Mouse (Mus musculus): ENCODE data around the gene Dpf3.

The Dpf3 gene

DNA sequence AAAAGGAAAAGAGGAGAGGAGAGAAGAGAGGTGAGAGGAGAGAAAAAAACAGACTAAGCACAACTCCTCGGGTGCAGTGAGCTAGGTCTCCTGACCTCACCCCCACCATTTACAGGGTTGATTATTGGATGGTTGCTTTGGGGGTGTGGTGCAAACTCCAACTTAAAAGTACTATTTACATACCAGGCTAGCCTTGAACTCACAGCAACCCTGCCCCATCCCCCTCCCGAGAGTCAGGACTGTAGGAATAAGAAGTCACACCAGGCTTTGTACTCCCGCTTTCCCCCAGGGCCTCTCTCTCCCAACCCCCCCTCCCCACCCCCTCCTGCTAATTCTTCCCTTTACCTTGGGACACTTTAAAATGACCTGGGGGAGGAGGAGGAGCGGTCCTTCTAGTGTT lies 8.8 kb upstream of the Dpf3 start:
- no peak for DNase-seq (ENCODE audit: low spot score in 2 of 2)

DNA sequence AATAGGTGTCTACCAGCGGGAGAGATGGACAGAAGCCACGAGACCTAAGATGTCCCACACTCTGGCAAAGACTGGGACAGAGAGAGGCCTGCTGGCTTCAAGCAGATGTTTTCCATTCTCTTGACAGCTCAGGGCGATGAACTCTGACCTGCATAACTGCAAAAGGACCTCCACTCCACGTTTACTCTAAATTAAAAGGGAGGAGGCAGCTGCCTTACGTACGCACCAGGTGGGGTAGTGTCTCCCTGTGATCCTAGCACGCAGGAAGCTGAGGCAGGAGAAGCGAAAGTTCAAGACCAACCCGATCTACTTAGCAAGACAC lies 8.4 kb upstream of the Dpf3 start:
- DNase-seq (ENCODE audit: low spot score in 2 of 2), result no peak

DNA sequence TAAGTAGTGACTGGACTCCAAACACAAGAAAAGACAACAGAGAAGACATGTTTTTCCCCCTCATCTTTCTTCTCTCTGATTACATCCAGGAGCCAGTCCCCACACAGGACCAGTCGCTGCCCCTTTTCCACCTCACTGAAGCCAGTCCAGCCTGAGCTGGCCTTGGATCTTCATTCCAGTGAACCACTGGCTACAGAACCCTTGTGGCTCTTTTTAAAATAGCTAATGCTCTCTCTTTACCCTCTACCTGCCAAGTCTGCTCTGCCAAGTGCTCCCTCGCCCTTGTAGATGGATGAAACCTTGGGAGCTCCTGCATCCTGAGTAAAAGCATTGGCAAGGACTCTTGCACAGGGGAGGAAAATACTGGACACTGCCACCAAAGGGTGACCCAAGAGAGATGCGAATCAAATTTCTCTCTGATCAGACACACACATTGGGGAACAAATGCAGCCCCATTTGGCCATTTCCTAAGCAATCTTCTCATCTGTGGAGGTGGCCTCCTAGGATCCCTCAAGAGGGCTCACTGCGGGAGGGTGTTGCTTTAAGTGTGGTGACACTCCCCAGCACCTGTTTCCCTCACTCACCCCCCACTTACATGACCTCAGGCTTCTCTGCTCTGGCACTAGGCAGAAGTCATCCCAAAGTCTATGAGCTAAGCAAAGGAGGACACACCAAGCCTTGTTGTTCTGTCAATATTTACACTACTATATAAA lies 7.9 kb upstream of the Dpf3 start:
- DNase-seq (ENCODE audit: low spot score in 2 of 2), result no peak

DNA sequence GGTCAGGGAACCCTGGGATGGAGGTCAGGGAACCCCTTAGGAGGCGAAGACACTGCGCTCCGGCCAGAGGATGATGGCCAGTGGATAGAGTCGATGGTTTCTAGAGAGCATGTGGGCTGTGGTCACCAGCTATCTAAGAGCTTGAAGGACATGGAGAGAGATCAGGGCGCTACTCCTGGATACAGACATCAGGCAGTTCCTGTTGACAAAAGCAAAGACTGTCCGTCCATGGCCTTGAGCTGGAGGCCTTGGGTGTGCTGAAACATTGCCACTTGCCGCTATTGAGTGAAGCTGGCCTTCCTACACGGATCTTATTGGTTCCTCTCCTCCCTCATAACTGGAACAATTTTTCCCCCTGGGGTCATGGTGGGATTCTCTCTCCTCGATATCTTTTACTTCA lies 6.7 kb upstream of the Dpf3 start:
- no peak for DNase-seq (ENCODE audit: low spot score in 2 of 2)

DNA sequence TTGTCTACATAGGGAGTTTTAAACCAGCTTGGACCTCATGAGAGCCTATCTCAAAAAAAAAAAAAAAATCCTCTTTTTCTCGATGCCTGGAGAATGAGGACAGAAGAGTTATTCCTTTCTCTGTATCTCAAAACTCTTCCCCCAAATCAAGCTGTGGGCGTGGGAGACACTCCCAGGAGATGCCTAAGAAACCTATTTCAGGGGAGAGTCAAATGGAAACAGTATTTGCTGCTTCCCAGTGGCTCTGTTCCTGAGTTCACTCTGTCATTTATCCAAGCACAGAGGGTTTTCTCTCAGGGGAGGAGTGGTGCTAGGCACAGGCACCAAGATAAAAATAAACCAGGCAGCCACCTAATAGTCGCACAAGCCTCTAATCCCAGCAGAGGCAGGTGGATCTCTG lies 5.3 kb upstream of the Dpf3 start:
- no peak for DNase-seq (ENCODE audit: low spot score in 2 of 2)

DNA sequence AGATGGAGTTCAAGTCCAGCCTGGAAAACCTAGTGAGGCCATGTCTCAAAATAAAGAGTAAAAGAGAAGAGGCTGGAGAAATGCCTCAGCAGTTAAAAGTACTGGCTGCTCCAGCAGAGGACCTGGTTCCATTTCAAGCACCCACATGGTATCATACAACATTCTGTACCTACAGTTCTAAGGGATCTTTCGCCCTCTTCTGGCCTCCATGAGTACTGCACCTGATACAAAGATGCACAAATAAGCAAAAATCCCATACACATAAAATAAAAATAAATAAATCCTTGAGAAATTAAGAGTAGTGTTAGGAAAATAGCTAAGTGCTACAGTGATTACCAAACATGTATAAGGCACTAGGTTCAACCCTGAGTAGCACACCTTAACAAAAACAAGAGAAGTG lies 4.1 kb upstream of the Dpf3 start:
- DNase-seq (ENCODE audit: low spot score in 2 of 2), result no peak

DNA sequence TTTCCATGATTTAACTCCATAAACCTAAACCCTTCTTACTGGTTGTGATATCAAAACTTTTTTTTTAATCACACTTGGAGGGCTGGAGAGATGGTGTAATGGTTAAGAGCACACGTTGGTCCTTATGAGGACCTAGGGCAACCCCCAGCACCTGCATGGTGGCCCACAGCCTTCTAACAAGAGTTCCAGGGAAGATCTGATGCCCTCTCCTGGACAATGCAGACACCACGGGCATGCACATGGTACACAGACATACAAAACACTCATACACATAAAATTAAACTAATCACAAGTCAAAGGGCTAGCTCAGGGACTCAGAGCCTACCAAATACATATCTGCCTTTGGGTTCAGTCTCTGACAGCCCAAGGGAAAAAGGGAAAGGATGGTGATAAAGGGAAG lies 2.2 kb upstream of the Dpf3 start:
- DNase-seq (ENCODE audit: low spot score in 2 of 2), result no peak

DNA sequence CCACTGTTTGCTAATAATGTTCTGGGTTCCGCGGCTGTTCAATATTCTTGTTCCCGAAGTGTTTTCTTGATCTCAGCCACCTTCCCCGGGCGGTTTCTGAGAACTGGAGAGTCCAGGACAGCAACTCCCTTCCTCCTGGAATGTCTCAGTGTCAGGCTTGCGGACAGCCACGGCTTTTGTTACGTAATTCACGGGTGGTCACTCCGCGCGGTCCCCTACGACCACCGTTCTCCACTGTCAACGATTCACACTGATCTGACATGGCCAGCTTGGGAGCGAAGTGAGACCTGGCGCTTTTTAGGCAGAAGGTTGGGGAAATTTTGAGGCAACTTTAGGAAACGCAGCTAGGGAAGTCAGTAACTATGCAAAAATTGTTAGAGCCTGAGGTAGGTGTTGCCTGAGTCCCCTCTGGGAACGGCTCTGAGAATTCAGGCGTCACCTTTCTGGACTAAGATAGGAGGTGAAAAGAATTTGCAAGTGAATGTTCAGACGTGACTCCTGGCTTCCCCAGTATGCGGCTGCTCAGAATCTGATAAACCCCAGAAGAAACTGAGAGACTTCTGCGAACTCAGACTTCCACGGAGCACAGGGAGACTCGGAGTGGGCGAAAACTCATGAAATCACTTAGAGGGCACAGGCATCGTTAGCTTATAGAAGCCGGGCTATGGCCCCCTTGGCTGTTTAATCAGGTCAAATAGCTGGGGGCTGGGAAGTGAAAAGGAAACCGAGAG lies 860 bp upstream of the Dpf3 start:
- DNase-seq (ENCODE audit: low spot score in 2 of 2), result no peak

DNA sequence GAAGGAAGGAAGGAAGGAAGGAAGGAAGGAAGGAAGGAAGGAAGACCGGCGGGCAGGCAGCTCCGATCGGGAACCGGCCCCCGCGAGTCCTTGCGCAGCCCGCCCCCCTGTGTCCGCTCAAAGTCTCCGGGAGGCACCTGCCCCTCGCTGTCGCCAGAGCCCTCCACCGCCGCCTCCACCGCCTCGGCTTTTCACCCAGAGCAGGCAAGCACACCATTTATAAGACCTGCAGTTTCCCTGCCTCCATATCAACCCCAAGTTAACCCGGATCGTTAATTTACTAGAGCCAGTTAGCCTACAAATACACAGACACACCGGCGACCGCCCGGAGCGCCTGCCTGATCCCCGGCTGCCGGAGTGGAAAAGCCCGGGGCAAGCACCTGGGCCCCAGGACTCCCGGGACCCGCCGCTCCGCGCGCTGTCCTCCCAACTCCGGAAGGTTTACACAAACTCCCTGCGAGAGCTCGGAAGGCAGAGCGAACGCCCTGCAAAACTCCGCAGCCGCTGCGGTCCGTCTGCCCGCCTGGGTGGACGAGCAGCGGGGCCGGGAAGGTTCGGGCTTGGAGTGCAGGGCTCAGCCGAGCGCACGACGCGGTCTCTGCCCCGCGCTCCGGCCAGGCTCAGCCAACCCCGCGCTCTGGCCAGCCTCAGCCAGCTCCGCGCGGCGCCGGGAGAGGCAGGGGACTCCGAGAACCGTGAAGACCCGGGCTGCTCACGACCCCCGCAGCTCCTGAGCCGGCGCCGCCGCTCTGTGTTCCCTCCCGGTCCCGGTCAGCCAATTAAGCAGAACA lies 650 bp downstream of the Dpf3 start:
- DNase-seq (ENCODE audit: low spot score in 2 of 2), result peak; percentile 11 to 15

DNA sequence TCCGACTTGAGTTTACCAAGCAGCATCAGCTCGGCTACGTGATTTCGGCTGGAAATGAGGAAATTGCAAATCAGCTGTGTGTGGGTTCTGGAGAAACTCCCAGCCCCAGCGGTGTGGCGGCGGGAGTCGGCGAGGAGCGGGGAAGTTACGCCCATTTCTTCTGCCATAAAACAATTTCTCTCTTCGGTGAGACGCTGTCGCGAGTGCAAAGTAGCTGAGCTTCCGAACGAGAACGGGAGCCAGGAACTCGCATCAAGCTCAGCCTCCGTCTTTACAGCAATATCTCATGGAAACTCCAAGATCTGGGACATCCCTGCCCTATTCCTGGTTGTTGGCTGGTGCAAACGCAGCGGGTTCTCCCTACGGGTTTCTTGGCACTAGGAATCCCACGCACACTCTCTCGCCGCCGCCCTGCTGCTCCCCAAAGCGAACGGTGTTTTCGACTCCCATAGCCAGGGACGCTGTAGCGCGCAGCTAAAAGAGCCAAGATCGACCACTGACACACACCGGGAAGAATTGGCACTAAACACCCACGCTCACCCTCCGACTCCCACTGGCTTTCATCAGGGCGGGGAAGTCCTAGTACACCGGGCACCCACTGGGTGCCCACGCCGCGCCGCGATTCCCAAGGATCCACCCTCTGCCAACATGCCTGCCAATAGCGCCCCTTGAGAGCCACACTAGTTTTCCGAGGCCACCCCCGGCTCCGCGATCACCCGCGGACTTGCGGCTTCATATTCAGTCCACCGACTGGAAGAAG lies 1.4 kb downstream of the Dpf3 start:
- DNase-seq (ENCODE audit: low spot score in 2 of 2), result peak; percentile 37 to 49

DNA sequence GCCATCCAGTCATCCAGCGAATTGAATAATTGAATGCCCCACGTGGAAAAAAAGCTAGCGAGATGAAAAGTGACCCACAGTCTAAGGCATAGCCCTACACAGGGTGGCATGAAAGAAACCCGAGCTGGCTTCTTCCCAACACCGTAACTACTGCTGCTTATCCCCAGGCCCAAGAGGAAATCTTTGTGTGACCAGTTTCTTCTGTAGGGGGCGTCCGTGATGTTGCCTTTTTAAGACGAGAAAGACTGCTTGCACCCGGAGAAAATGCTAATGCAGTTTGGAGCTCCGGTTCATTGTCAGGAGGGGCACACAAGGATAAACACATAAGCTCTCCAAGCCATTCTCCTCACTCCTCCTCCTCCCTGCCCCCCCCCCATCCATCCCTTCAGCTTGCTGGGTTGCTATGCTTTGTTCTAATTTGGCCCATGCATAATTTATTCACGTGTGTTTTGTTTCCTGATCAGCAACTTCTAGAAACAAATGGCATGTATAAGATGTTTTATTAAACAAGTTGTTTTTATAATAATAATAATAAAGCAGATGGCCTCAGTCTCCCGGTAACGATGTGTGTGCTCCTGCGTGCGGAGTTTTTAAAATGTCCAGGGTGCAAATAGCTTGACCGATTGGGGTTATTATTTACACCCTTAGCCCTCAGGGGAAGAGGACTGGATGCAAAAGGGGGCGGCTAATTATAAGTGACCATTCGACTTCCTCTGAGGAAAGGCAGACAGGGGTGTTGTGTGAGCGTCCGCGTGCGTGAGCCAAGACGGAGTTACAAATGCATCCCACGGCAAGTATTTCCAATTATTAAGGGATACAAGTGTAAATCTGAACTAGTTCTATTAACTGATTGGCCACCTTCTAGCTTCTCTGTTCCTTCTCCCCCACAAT lies 2.4 kb downstream of the Dpf3 start:
- no peak for DNase-seq (ENCODE audit: low spot score in 2 of 2)

DNA sequence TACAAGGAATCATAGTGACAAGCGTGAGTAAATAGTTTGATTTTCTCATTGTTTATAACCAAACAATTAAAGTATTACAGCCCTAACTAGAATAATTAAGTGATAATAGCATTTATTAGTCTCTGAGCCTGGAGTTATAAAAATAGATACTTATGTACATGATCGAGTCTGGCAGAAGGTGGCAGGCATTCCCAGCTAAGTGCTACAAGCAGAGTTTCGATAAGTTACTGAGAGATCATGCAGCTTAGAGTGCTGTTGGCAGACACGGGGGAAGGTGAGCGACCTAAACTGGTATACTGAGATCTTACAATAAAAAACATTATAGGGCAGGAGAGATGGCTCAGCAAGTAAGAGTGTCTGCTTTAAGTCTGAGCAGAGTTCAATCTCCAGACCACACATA lies 3.9 kb downstream of the Dpf3 start:
- DNase-seq (ENCODE audit: low spot score in 2 of 2), result no peak

DNA sequence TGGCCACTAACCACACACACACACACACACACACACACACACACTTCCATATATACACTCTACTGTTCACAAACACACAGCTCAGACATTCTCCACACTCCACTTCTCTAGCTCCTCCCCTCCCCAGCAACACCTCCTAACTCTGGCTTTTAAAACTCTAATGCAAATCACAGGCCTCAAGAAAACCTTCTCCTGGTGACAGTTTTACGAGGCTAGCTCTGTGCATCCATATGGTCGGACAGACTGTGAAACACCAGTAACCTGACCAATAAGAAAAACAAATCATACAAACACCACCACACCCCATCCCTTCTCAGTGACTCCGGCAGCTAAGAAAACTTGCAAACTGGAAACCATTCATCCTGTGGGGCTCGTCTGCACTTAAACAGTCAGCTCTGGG lies 6.1 kb downstream of the Dpf3 start:
- no peak for DNase-seq (ENCODE audit: low spot score in 2 of 2)

DNA sequence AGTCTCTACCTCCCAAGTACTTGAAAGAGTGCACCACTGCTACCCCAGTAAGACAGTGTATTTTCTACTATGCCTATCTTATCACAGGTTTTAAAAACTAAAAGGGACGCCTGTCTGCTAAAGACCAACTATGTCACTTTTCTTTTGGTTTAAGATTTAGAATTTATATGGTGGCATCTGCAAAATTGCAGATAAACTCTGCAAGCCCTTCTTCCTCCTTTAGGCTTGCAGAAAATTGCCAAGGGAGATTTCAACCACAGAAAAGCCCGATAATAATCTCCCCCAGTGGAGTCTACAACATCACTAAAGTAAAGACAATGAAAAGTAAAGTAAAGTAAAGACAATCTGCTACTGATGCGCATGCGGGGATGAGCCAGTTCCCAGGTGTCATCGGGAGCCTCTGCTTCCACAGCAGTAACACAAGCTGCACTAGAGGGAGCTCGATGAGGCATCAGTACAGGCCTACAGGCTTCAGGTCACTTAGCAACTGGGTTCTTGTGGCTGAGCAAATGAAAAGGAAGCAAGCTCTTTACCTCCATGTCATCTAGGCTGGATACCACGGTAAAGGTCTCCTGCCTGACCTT lies 7.6 kb downstream of the Dpf3 start:
- DNase-seq (ENCODE audit: low spot score in 2 of 2), result no peak

DNA sequence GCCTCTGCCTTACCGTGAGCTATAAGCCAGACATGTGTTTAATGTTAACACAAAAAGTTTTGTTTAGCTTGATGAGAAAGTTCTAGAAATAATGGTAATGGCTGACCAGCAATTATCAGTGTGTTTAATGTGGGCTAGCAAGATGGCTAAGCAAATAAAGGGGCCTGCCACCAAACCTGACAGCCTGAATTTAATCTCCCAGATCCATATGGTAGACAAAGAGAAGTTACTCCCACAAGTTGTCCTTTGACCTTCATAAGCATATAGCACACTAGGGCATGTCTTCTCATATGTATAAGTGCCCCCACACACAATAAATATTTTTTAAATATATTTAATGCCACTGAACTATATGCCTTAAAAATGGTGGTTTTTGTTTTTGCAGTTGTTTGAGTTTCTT lies 8.4 kb downstream of the Dpf3 start:
- no peak for DNase-seq (ENCODE audit: low spot score in 2 of 2)

DNA sequence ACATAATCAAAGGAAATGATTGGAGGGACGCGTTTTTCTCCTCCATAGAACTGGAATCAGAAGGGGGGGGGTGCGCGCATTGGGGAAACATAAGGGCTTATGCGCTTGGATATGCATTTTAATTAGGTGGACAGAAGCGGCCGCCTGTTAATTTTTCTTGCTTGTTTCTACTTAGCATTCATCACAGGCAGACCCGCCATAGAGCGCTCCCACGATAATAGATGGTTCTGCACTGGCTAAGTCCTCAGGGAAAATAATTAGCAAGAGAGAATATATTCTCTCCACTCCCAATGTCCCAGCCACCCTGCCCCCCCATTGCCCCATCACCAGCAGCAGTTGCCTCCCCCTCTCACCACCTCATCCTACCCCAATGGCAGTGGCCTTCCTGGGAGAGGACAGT lies 11.2 kb downstream of the Dpf3 start:
- DNase-seq (ENCODE audit: low spot score in 2 of 2), result no peak

DNA sequence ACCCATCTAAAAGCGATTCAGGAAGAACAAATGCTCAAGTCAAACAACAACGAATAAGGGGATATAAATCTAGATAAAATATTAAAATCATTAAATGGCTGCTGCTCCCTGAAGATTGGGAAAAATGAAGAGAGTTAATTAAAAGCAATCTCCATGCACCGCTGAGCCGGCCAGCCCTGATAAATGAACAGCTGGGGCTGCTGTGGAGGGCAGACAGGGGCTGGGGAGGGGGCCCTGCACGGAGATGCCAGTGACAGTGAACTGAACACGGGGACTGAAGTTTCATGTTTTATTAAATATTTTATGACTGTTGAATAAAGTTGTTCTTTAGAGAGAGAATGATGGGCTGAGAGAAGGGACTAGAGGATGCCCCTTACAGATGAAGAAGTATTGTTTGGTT lies 12.1 kb downstream of the Dpf3 start:
- no peak for DNase-seq (ENCODE audit: low spot score in 2 of 2)

DNA sequence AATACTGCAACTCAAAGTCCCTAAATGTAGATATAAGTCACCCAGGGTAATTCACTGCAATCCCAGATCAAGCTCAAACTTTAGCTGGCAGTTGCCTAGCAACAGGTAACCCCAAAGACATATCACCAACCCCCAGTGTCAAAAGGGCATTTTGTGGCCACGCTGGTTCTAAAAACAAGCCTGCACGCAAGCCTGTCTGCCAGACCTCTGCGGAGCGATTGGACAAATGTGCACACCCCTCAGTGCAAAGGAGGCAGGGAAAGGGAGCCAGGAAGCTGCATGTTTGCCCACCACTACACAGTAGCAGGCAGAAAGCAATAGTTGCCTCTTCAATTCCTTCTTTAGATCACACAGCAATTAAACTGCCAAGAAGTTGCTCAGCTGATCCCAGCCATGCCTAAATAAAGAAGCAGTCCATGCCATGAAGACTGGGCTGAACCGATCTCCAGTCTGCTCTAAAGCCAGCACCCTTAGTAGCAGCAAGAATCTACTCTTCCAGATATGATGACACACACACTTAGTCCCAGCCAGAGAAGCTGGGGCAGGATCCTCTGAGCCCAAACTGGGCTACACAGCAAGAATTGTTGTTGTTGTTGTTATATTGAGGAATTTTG lies 13.4 kb downstream of the Dpf3 start:
- no peak for DNase-seq (ENCODE audit: low spot score in 2 of 2)

DNA sequence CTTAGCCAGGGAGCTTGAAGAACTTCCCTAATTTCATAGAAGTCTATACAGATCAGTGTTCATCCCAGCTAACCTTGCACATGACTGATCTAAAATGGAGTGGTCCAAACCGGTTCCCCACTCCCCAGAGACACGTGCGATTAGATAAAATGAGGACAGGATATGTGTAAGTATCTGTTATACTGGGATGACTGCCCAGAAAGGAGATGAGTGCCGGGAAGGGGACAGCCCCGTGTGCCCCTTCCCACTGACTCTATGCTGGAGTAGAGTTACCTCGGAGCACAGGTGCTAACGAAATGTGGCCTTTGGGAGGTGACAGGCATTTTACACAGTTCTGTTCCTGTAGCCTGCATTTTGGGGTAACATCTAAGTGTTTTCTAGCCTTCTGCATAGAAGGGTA lies 15.8 kb downstream of the Dpf3 start:
- no peak for DNase-seq (ENCODE audit: low spot score in 2 of 2)

DNA sequence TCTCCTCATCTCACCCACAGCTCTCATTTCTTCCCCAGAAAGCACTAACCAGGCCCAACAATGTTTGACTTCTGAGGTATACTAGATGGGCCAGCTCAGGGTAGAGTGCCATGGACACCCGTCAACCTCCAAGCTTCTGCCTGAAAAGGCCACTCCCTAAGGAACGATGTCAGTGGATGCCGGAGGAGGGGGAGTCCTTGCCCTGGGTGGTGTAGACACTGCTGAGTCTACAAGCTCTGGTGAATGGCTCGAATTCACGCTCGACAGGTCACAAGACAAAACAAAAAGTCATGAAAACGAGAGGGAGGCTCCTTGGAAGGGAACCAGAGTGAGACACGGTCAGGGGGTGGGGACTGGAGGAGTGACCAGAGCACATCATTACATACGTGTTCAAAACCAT lies 17.4 kb downstream of the Dpf3 start:
- no peak for DNase-seq (ENCODE audit: low spot score in 2 of 2)

Data from frontal cortex, postnatal 25 days (tissue).